Mouse (Mus musculus) MEL (cell line): Measurements from ENCODE around the gene Nsun2. TPM values are rescaled to one million over a fixed set of nuclear protein-coding genes. Genes with fewer than 3 reads are reported as not detected.

Experiments
- DNase-seq: peaks from one replicate; pipeline ENCODE4 v3.0.0; 2011; ENCODE audit warnings: low read depth, low spot score
- H3K27ac ChIP-seq: 2 replicates; pipeline ENCODE4 v1.5.1; 2012; ENCODE audit warnings: low read depth, mild to moderate bottlenecking, control low read depth, low read length, moderate library complexity; ENCODE audit not compliant: control insufficient read depth
- H3K27me3 ChIP-seq, 2 experiments: fragments of 150-350 bp in 1 of 2; sonication (generic) in 1 of 2; 2 replicates each; pipeline ENCODE4 v1.6.1; 2012; ENCODE audit warnings: low read length in 2 of 2, mild to moderate bottlenecking in 2 of 2, improper control_type of control experiment in 1 of 2, moderate library complexity in 1 of 2; ENCODE audit not compliant: insufficient read depth in 2 of 2, control insufficient read depth in 1 of 2
- H3K36me3 ChIP-seq, 2 experiments: 2 replicates each; pipeline ENCODE4 v1.6.1; 2012 to 2014; ENCODE audit warnings: low read length in 2 of 2, improper control_type of control experiment in 1 of 2, inconsistent platforms in 1 of 2, mild to moderate bottlenecking in 1 of 2; ENCODE audit not compliant: insufficient read depth in 2 of 2, control insufficient read depth in 1 of 2
- H3K4me1 ChIP-seq, 2 experiments: fragments of 150-350 bp in 1 of 2; sonication (generic) in 1 of 2; 2 replicates each; pipeline ENCODE4 v1.6.1; 2012; ENCODE audit warnings: low read length in 2 of 2, improper control_type of control experiment in 1 of 2, mild to moderate bottlenecking in 1 of 2; ENCODE audit not compliant: insufficient read depth in 2 of 2, control insufficient read depth in 1 of 2
- H3K4me3 ChIP-seq, 2 experiments: fragments of 150-350 bp in 1 of 2; sonication (generic) in 1 of 2; 2 replicates each; pipeline ENCODE4 v1.5.1; 2012; ENCODE audit warnings: low read depth in 2 of 2, low read length in 2 of 2, mild to moderate bottlenecking in 2 of 2, moderate library complexity in 2 of 2, control low read depth in 1 of 2, improper control_type of control experiment in 1 of 2; ENCODE audit not compliant: control insufficient read depth in 1 of 2, insufficient read depth in 1 of 2
- H3K79me2 ChIP-seq: 2 replicates; pipeline ENCODE4 v1.6.1; 2012; ENCODE audit warnings: mild to moderate bottlenecking, low read length, moderate library complexity; ENCODE audit not compliant: control insufficient read depth, poor library complexity, insufficient read depth
- H3K9ac ChIP-seq: 2 replicates; pipeline ENCODE4 v1.6.1; 2012; ENCODE audit warnings: low read depth, mild to moderate bottlenecking, control low read depth, low read length, moderate library complexity; ENCODE audit not compliant: control insufficient read depth, poor library complexity, severe bottlenecking
- H3K9me3 ChIP-seq: fragments of 150-350 bp; sonication (generic); replicated peaks from 2 replicates; pipeline ENCODE4 v1.6.1; 2012; ENCODE audit warnings: mild to moderate bottlenecking, low read length, improper control_type of control experiment, moderate library complexity; ENCODE audit not compliant: insufficient read depth
- BHLHE40 ChIP-seq: IDR thresholded peaks from 2 replicates; pipeline ENCODE4 v1.6.1; 2012; ENCODE audit warnings: low read depth, mild to moderate bottlenecking, inconsistent platforms, low read length, improper control_type of control experiment, borderline replicate concordance
- ELF1 ChIP-seq: IDR thresholded peaks from 2 replicates; pipeline ENCODE4 v1.6.1; 2014; ENCODE audit warnings: low read depth, mild to moderate bottlenecking, inconsistent platforms, low read length, improper control_type of control experiment, moderate library complexity
- EP300 ChIP-seq, 2 experiments: IDR thresholded peaks; 2 replicates each; pipeline ENCODE4 v1.6.1; 2011; ENCODE audit warnings: improper control_type of control experiment in 2 of 2, low read length in 2 of 2, low read depth in 1 of 2, mild to moderate bottlenecking in 1 of 2
- GATA1 ChIP-seq: IDR thresholded peaks from 2 replicates; pipeline ENCODE4 v1.6.1; 2011; ENCODE audit warnings: low read depth, low read length, improper control_type of control experiment
- HCFC1 ChIP-seq: IDR thresholded peaks from 2 replicates; pipeline ENCODE4 v1.6.1; 2012; ENCODE audit warnings: low read depth, mild to moderate bottlenecking, inconsistent platforms, low read length, improper control_type of control experiment, moderate library complexity
- KAT2A ChIP-seq: conservative IDR thresholded peaks from 2 replicates; pipeline ENCODE4 v1.6.1; 2012; ENCODE audit warnings: low read depth, low read length, improper control_type of control experiment, inconsistent platforms
- MAFK ChIP-seq: IDR thresholded peaks from 2 replicates; pipeline ENCODE4 v1.6.1; 2011; ENCODE audit warnings: low read depth, mild to moderate bottlenecking, low read length, improper control_type of control experiment, borderline replicate concordance
- MAZ ChIP-seq: IDR thresholded peaks from 2 replicates; pipeline ENCODE4 v1.6.1; 2012; ENCODE audit warnings: low read depth, mild to moderate bottlenecking, inconsistent platforms, low read length, improper control_type of control experiment
- MEF2A ChIP-seq: IDR thresholded peaks from 2 replicates; pipeline ENCODE4 v1.6.1; 2014; ENCODE audit warnings: low read depth, mild to moderate bottlenecking, inconsistent platforms, low read length, improper control_type of control experiment; ENCODE audit not compliant: poor library complexity, insufficient replicate concordance, severe bottlenecking; ENCODE audit errors: extremely low read depth
- MXI1 ChIP-seq: IDR thresholded peaks from 2 replicates; pipeline ENCODE4 v1.6.1; 2011; ENCODE audit warnings: mild to moderate bottlenecking, low read depth, low read length, improper control_type of control experiment
- NELFE ChIP-seq: IDR thresholded peaks from 2 replicates; pipeline ENCODE4 v1.6.1; 2011; ENCODE audit warnings: low read depth, low read length, improper control_type of control experiment
- POLR2A ChIP-seq, 2 experiments: IDR thresholded peaks; 2 replicates each; pipeline ENCODE4 v1.6.1; 2011 to 2012; ENCODE audit warnings: low read length in 2 of 2, mild to moderate bottlenecking in 2 of 2, control low read depth in 1 of 2, improper control_type of control experiment in 1 of 2, low read depth in 1 of 2, moderate library complexity in 1 of 2; ENCODE audit not compliant: control insufficient read depth in 1 of 2, insufficient read depth in 1 of 2, poor library complexity in 1 of 2
- POLR2AphosphoS5 ChIP-seq: IDR thresholded peaks from 2 replicates; pipeline ENCODE4 v1.6.1; 2012; ENCODE audit warnings: low read depth, borderline replicate concordance, mild to moderate bottlenecking, inconsistent platforms, low read length, moderate library complexity, mixed read lengths
- RAD21 ChIP-seq: IDR thresholded peaks from 2 replicates; pipeline ENCODE4 v1.6.1; 2011; ENCODE audit warnings: mild to moderate bottlenecking, low read depth, low read length, improper control_type of control experiment
- RCOR1 ChIP-seq: IDR thresholded peaks from 2 replicates; pipeline ENCODE4 v1.6.1; 2012; ENCODE audit warnings: low read depth, mild to moderate bottlenecking, inconsistent platforms, low read length, improper control_type of control experiment
- SIN3A ChIP-seq: IDR thresholded peaks from 2 replicates; pipeline ENCODE4 v1.6.1; 2012; ENCODE audit warnings: low read length, improper control_type of control experiment, inconsistent platforms
- TBP ChIP-seq: IDR thresholded peaks from 2 replicates; pipeline ENCODE4 v1.8.0; 2011; ENCODE audit warnings: low read depth, low read length, improper control_type of control experiment
- TCF12 ChIP-seq: IDR thresholded peaks from 2 replicates; pipeline ENCODE4 v1.6.1; 2014; ENCODE audit warnings: low read depth, mild to moderate bottlenecking, inconsistent platforms, low read length, improper control_type of control experiment, moderate library complexity
- UBTF ChIP-seq: IDR thresholded peaks from 2 replicates; pipeline ENCODE4 v1.6.1; 2012; ENCODE audit warnings: low read depth, mild to moderate bottlenecking, inconsistent platforms, low read length, improper control_type of control experiment, moderate library complexity, borderline replicate concordance; ENCODE audit not compliant: insufficient read depth
- ZMIZ1 ChIP-seq: IDR thresholded peaks from 2 replicates; pipeline ENCODE4 v1.6.1; 2012; ENCODE audit warnings: low read depth, mild to moderate bottlenecking, inconsistent platforms, low read length, improper control_type of control experiment, moderate library complexity
- ZNF384 ChIP-seq: IDR thresholded peaks from 2 replicates; pipeline ENCODE4 v1.6.1; 2012; ENCODE audit warnings: low read depth, mild to moderate bottlenecking, inconsistent platforms, low read length, improper control_type of control experiment
- polyA plus RNA-seq, 2 experiments: library from polyadenylated mRNA; stranded (reverse) in 1 of 2; unstranded in 1 of 2; fragments of >175 nt in 1 of 2; fragments of >200 nt in 1 of 2; gene quantifications; 2 replicates each; pipeline versions ENCODE4 v1.2.1 to v1.2.4; 2012; ENCODE audit warnings: low replicate concordance in 2 of 2, low read depth in 1 of 2; ENCODE audit not compliant: insufficient read length in 2 of 2, insufficient read depth in 1 of 2, missing spikeins in 1 of 2
- total RNA-seq: library from RNA; depleted of rRNA; stranded (reverse); fragments of 300-350 nt; gene quantifications from 2 replicates; pipeline ENCODE4 v1.2.3, GENCODE M21; 2012

Nsun2 gene
- total and polyA plus RNA-seq, 3 experiments: 277 to 303 (median 302) TPM

GRCm38 (mm10) chr13:69631111-69631510, 97.6 kb downstream of the Nsun2 start:
- Histone ChIP-seq H3K4me3 (no peak overlapping the region), H3K27me3 (no peaks in the 10 kb centered on the region), H3K9me3 (no peaks in the 10 kb centered on the region), H3K9ac (no peak overlapping the region), H3K79me2 (peaks cover 3% of the 10 kb centered on the region; the same call in 1 of the 2 replicates)
- no peak for TF ChIP-seq EP300 (IDR thresholded peaks at IDR 0.05; ENCODE audit: low read depth in 1 of 2, low read length in 2 of 2)
- no peak for TF ChIP-seq UBTF
- TF ChIP-seq SIN3A: no peak
- no peak for TF ChIP-seq MAZ
- TF ChIP-seq MAFK: no peak
- no peak for TF ChIP-seq MEF2A
- TF ChIP-seq ZMIZ1: no peak
- TF ChIP-seq NELFE: no peak
- TF ChIP-seq ELF1: no peak
- TF ChIP-seq, all 39 proteins: peak for 0
- H3K4me1 ChIP-seq: peaks cover 5 to 17% of the 10 kb centered on the region in 2 experiments
- no peak for DNase-seq
- H3K27ac ChIP-seq: no peak overlapping the region
- peaks cover 20 to 44% of the 10 kb centered on the region in 2 experiments for H3K36me3 ChIP-seq

DNA sequence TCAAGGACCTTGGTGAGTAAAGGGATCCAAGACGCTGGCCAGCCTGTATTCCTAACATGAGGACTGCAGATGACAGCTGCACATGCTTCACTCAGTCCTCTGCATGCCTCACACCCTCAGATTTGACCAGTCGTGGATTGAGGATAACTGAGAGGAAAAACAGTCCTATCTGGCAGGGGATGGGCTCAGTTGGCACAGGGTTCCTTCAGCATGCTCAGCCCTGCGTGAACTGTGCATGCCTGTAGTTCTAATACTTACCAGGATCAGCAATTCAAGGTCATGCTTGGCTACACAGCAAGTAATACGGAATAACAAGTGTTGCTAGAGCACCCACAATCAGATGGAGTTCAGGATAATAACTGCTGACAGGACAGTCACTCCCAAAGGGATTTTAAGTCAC, 98.1 kb downstream of the Nsun2 start:
- H3K27me3 ChIP-seq: no peaks in the 10 kb centered on the region
- H3K9me3 ChIP-seq: no peaks in the 10 kb centered on the region
- H3K9ac ChIP-seq: no peak overlapping the region
- TF ChIP-seq TBP: no peak
- no peak for TF ChIP-seq ELF1
- TF ChIP-seq TCF12: no peak
- TF ChIP-seq RCOR1: no peak
- TF ChIP-seq ZNF384: no peak
- no peak for TF ChIP-seq KAT2A
- no peak for TF ChIP-seq MXI1
- TF ChIP-seq POLR2A (IDR thresholded peaks at IDR 0.05; ENCODE audit: control insufficient read depth in 1 of 2, insufficient read depth in 1 of 2, low read depth in 1 of 2, low read length in 2 of 2, poor library complexity in 1 of 2): no peak
- TF ChIP-seq GATA1: no peak
- no peak for TF ChIP-seq RAD21
- no peak for TF ChIP-seq MEF2A
- TF ChIP-seq BHLHE40: no peak
- TF ChIP-seq HCFC1: no peak
- TF ChIP-seq POLR2AphosphoS5: no peak
- peaks cover 3% of the 10 kb centered on the region; the same call in 1 of the 2 replicates for H3K79me2 ChIP-seq
- H3K4me3 ChIP-seq: no peak overlapping the region
- peaks cover 20 to 39% of the 10 kb centered on the region in 2 experiments for H3K36me3 ChIP-seq
- no peak for DNase-seq
- H3K27ac ChIP-seq: no peak overlapping the region
- H3K4me1 ChIP-seq: peaks cover 5 to 17% of the 10 kb centered on the region in 2 experiments
